Mouse (Mus musculus) cortical plate, adult 2 months (tissue): Measurements from ENCODE around the gene Ints1.

ENCODE experiments used
- CTCF ChIP-seq: fragments of 200-500 bp; IDR thresholded peaks from 2 replicates; pipeline ENCODE4 v1.5.1; 2011; ENCODE audit warnings: mild to moderate bottlenecking, control low read depth, low read length; ENCODE audit not compliant: insufficient read depth; ENCODE audit errors: extremely low read depth
- POLR2A ChIP-seq: fragments of 200-500 bp; IDR thresholded peaks from 2 replicates; pipeline ENCODE4 v1.6.1; 2011; ENCODE audit warnings: mild to moderate bottlenecking, low read length, control low read depth; ENCODE audit not compliant: insufficient read depth; ENCODE audit errors: extremely low read depth

DNA sequence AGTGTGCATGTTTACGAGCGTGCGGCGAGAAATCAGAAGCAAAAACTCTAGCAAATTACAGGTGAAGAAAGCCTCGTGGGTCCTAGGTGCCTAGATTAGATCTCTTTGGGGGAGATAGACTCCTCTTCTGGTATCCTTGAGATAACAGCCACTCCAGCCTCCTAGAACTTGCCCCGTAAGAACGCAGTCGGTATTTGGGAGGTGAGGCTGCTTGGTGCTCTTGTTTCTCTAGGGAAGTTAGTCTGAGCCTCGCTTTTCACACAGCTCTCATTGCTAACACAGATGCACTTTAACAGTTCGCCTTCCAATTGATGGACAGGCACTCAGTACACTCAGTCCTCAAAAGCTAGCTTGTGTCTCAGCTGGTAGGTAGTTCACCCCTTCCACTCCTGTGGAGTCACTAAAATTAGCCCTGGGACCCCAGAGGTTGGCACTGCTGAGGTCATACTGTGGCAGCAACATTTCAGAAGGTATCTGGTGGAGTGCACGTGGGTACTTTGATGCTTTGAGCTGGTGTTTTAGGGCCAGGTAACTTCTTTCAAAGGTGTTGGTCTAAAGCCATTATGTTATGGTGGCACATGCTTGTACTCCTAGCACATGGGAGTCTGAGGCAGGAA, 16.8 kb upstream of the Ints1 start:
- TF ChIP-seq CTCF (no peak), POLR2A (no peak)
